Mouse (Mus musculus): ENCODE results near the gene Macrod2.

DNA sequence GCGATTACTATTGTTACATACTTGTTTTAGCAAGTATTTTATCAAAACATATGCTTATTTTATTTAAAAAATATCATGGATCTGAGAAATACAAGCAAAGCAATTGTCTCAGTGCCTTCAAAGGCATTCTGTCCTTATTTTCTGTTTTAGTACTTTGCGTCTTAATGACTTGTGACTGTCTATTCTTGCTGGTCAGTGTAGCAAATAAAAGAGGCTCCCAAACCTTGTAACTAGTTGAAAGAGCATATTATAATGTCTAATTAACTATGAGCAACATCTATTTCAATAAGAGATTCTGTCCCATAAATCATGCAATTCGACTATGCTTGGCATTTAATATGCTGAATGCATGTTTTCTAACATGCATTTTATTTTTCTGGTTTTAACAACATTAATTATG is 609.2 kb downstream of the Macrod2 start:
- TF ChIP-seq GATA1 (IDR thresholded peaks at IDR 0.05; ENCODE audit: borderline replicate concordance, low read length) (no peak), FLI1 (IDR thresholded peaks at IDR 0.05; ENCODE audit: low read length) (no peak)

All from megakaryocyte, embryonic 14.5 days (primary cell).